Mouse (Mus musculus) liver, embryonic 14.5 days (tissue): ENCODE results near the gene Ehhadh. TPM values are rescaled to one million over a fixed set of nuclear protein-coding genes. Genes with fewer than 3 reads are reported as not detected.
A peak's percentile ranks its signal among the peaks of the same experiment; 100 is the strongest.

Source experiments
- ATAC-seq: fragments of 200-750 bp; cut with Nextera tagmentation; 2 replicates; pipeline ENCODE4 v1.8.0; 2017; ENCODE audit warnings: moderate number of reproducible peaks, mild to moderate bottlenecking, moderate library complexity; ENCODE audit not compliant: insufficient read depth
- DNase-seq, 3 experiments: peaks; one replicate each; pipeline ENCODE4 v3.0.0-alpha.2; 2012 to 2013; ENCODE audit warnings: low read depth in 3 of 3, low spot score in 3 of 3
- H3K27ac ChIP-seq: fragments of 300-500 bp; sonication (generic); 2 replicates; pipeline ENCODE4 v1.5.1; 2014; ENCODE audit warnings: moderate library complexity, mild to moderate bottlenecking, control low read depth, inconsistent platforms
- H3K27me3 ChIP-seq: fragments of 300-500 bp; sonication (generic); 2 replicates; pipeline ENCODE4 v1.6.1; 2014; ENCODE audit warnings: mild to moderate bottlenecking, low read length, moderate library complexity; ENCODE audit not compliant: control insufficient read depth, insufficient read depth
- H3K36me3 ChIP-seq: fragments of 300-500 bp; sonication (generic); replicated peaks from 2 replicates; pipeline ENCODE4 v1.6.1; 2014; ENCODE audit warnings: low read depth; ENCODE audit not compliant: control insufficient read depth, insufficient read depth
- H3K4me1 ChIP-seq, 2 experiments: fragments of 200-500 bp in 1 of 2; fragments of 300-500 bp in 1 of 2; sonication (generic) in 1 of 2; replicated peaks; 2 replicates each; pipeline ENCODE4 v1.6.1; 2012 to 2014; ENCODE audit warnings: antibody characterized with exemption in 1 of 2, inconsistent platforms in 1 of 2, low read length in 1 of 2; ENCODE audit not compliant: control insufficient read depth in 2 of 2, insufficient read depth in 2 of 2
- H3K4me2 ChIP-seq: fragments of 300-500 bp; sonication (generic); 2 replicates; pipeline ENCODE4 v1.6.1; 2014; ENCODE audit warnings: low read depth, mild to moderate bottlenecking, control low read depth, moderate library complexity
- H3K4me3 ChIP-seq, 2 experiments: fragments of 200-500 bp in 1 of 2; fragments of 300-500 bp in 1 of 2; sonication (generic) in 1 of 2; 2 replicates each; pipeline ENCODE4 v1.5.1; 2012 to 2014; ENCODE audit warnings: low read depth in 2 of 2, low read length in 2 of 2, mild to moderate bottlenecking in 2 of 2, control low read depth in 1 of 2, inconsistent platforms in 1 of 2, moderate library complexity in 1 of 2; ENCODE audit not compliant: insufficient read depth in 1 of 2
- H3K9ac ChIP-seq: fragments of 300-500 bp; sonication (generic); replicated peaks from 2 replicates; pipeline ENCODE4 v1.6.1; 2014; ENCODE audit warnings: mild to moderate bottlenecking, control low read depth, moderate library complexity
- H3K9me3 ChIP-seq: fragments of 300-500 bp; sonication (generic); 2 replicates; pipeline ENCODE4 v1.6.1; 2016; ENCODE audit warnings: low read length, mixed read lengths; ENCODE audit not compliant: control insufficient read depth
- CTCF ChIP-seq: IDR thresholded peaks from 2 replicates; pipeline ENCODE4 v1.5.1; 2016; ENCODE audit warnings: antibody characterized with exemption, low read depth, control low read depth
- EP300 ChIP-seq: IDR thresholded peaks from 2 replicates; pipeline ENCODE4 v1.6.1; 2016; ENCODE audit warnings: antibody characterized with exemption, low read depth
- WGBS: fragments of 180-500 bp; shearing (Covaris S2); extraction: QIAGEN DNeasy Blood & Tissue Kit; methylation state at CpG from one replicate; pipeline ENCODE4 v1.1.7; 2014; ENCODE audit not compliant: insufficient replicate concordance; 5-methylcytosine and 5-hydroxymethylcytosine counted together
- polyA plus RNA-seq, 2 experiments: library from polyadenylated mRNA; depleted of rRNA in 1 of 2; stranded (reverse) in 1 of 2; unstranded in 1 of 2; fragments of >200 nt; fragmentation: Nextera tagmentation in 1 of 2; extraction: Ambion mirVana in 1 of 2; gene quantifications; 2 replicates each; pipeline versions ENCODE4 v1.2.1 to v1.2.3; 2012 to 2014

The Ehhadh gene
- polyA plus RNA-seq, 2 experiments: 7.7 to 8.1 TPM

DNA sequence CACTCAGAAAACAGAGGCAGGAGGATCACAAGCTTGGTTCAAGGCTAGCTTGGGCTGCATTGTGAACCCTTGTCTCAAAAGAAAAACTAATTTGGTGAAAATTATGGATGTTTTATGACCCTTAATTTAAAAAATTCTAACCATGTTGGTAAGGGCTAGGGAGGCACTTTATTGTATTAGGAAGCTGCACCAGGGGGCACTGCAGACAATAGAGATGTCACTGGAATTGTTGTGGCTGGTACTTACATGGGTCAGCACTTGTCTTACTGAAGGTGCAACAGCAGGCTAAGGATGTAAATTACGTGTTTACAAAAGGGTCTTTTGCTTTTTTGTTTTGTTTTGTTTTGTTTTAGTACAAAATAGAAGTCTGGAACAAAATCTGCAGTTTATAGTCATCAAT, 45.9 kb upstream of the Ehhadh start:
- 53% methylated on average over 1 of the region's 1 CpGs for WGBS
- Histone ChIP-seq H3K4me1 (no peaks in the 10 kb centered on the region), H3K27me3 (no peaks in the 10 kb centered on the region), H3K4me2 (no peak overlapping the region), H3K27ac (no peak overlapping the region), H3K4me3 (no peak overlapping the region), H3K36me3 (no peaks in the 10 kb centered on the region), H3K9ac (no peak overlapping the region), H3K9me3 (no peaks in the 10 kb centered on the region)
- TF ChIP-seq CTCF (no peak), EP300 (no peak)
- ATAC-seq (no peak), DNase-seq (no peak)

DNA sequence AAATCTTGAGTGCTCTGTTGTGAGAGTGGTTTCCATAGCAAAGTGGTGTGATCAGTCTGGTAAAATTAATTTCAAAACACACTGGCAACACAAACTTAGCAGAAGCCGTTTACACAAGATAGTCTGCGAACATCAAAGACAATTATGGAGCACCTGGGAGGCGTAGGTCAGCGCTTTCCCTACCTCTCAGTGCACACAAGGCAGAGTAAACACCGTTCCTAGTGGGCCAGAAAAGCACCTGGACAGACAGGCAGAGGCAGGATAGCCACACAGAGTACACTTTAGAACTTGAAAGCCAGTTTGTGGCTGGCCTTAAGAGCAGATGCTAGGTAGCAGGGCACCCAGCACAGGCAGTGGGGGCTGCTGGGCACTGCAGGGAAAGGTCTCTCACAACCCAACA, 44.2 kb upstream of the Ehhadh start:
- Histone ChIP-seq H3K9me3 (no peaks in the 10 kb centered on the region), H3K4me1 (no peaks in the 10 kb centered on the region), H3K36me3 (no peaks in the 10 kb centered on the region), H3K4me3 (no peak overlapping the region), H3K4me2 (no peak overlapping the region), H3K27me3 (no peaks in the 10 kb centered on the region), H3K27ac (no peak overlapping the region), H3K9ac (no peak overlapping the region)
- ATAC-seq (peak; percentile 41; the same call in 1 of the 2 replicates), DNase-seq (no peak)
- TF ChIP-seq EP300 (no peak), CTCF (no peak)
- WGBS: 53% methylated on average over 5 of the region's 5 CpGs

DNA sequence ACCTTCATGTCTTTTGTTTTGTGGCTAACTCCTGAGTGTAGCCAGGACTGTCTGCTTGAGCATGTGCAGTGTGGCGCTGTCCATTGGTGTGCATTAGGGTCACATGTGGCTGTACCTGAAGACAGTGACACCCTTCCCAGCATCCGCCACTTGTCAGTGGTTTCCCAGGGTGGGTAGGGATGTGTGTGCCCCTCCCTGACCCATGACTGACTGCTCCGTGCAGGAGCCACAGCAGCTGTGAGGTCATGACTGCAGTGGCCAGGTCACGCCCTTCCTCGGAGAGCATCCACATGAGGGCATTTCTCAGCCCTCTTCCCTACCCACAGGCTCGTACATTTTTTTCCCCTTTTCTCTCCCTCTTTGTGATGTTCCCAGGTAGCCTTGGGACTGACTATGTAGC, 43.2 kb upstream of the Ehhadh start:
- Histone ChIP-seq H3K4me2 (no peak overlapping the region), H3K27ac (no peak overlapping the region), H3K9me3 (no peaks in the 10 kb centered on the region), H3K4me1 (no peaks in the 10 kb centered on the region), H3K9ac (no peak overlapping the region), H3K36me3 (no peaks in the 10 kb centered on the region), H3K27me3 (no peaks in the 10 kb centered on the region), H3K4me3 (no peak overlapping the region)
- ATAC-seq (no peak), DNase-seq (no peak)
- TF ChIP-seq EP300: no peak
- no peak for TF ChIP-seq CTCF
- WGBS: 48% methylated on average over 6 of the region's 6 CpGs

DNA sequence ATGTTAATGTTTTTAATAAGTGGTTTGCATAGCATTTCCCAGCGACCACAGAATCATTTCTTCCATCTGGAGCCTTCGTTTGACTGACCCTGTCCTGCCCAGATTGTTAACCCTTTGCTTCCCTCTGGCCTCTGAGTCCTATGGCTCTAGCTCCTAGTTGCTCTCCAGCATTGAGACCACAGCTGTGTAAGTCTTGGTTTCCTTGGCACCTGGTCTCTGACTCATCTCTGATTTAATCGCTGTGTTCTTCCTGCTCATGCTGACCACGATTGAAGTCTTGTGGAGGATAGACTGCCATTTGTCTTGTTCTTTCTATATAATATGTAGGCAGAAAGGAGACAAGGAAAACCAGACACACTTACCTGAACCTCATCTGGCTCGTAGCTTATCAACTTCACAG, 42.1 kb upstream of the Ehhadh start:
- H3K9me3 ChIP-seq: no peaks in the 10 kb centered on the region
- no peaks in the 10 kb centered on the region for H3K36me3 ChIP-seq
- TF ChIP-seq EP300 (no peak), CTCF (no peak)
- no peak overlapping the region for H3K9ac ChIP-seq
- no peaks in the 10 kb centered on the region for H3K27me3 ChIP-seq
- H3K4me1 ChIP-seq: no peaks in the 10 kb centered on the region
- DNase-seq: no peak
- WGBS: 12% methylated on average over 5 of the region's 5 CpGs
- H3K4me2 ChIP-seq: no peak overlapping the region
- no peak for ATAC-seq
- H3K4me3 ChIP-seq: no peak overlapping the region
- H3K27ac ChIP-seq: no peak overlapping the region

DNA sequence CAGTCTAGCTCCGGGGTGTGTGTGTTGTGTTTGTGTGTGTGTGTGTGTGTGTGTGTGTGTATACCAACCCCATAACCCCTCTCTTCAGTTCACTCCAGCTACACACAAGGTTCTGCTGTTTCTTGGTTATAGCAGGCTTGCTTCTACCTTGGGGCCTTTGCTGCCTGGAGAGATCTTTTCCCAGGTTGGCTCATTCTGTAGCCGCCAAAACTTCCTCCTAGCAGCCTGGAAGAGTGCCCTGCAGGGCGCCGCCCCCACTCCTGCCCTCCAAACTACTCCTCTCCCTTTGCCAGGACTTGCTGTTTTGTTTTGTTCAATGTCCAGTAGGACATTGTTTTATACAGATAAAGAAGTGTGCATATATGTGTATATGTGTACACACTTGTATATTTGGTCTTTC, 40.0 kb upstream of the Ehhadh start:
- Histone ChIP-seq H3K27ac (no peak overlapping the region), H3K9me3 (no peaks in the 10 kb centered on the region), H3K4me2 (no peak overlapping the region; the same call in 1 of the 2 replicates), H3K9ac (no peak overlapping the region), H3K4me1 (no peaks in the 10 kb centered on the region), H3K4me3 (no peak overlapping the region), H3K36me3 (no peaks in the 10 kb centered on the region), H3K27me3 (no peaks in the 10 kb centered on the region)
- DNase-seq: no peak
- ATAC-seq: no peak
- 51% methylated on average over 4 of the region's 4 CpGs for WGBS
- TF ChIP-seq EP300 (no peak), CTCF (no peak)

DNA sequence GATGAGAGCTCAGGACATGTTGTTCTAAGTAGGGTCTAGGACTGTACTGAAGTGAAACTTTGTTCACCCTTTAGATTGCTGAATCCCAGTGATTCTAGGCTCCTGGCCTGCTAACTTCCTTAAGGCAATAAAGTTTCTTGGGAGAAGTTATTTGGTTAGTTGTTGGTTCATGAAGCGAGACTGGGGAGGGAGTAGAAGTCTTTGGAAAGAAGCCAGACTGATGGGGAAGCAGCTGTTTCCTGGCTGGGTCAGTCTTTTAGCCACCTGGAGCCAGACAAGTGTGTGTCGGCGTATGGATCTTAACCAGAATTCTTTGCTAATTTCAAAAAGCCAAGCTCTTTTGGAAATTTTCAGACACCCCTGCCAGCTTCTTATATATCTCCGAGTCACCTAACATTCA, 39.5 kb upstream of the Ehhadh start:
- no peak for DNase-seq
- Histone ChIP-seq H3K27me3 (no peaks in the 10 kb centered on the region), H3K4me3 (0 out of 4 replicates have a peak overlapping the region, but pooled peaks of 1 of the 2 experiments have one; percentile 12), H3K36me3 (no peaks in the 10 kb centered on the region), H3K9me3 (no peaks in the 10 kb centered on the region), H3K27ac (no peak overlapping the region), H3K4me2 (peak overlapping the region; percentile 30), H3K9ac (no peak overlapping the region), H3K4me1 (no peaks in the 10 kb centered on the region)
- 46% methylated on average over 4 of the region's 4 CpGs for WGBS
- ATAC-seq: no peak
- TF ChIP-seq CTCF: no peak
- TF ChIP-seq EP300: no peak
